Mouse (Mus musculus) liver, embryonic 13.5 days (tissue): ENCODE measurements around the gene Auts2. TPM values are rescaled to one million over a fixed set of nuclear protein-coding genes. Genes with fewer than 3 reads are reported as not detected.

ENCODE experiments used
- ATAC-seq: fragments of 200-750 bp; cut with Nextera tagmentation; 2 replicates; pipeline ENCODE4 v1.8.0; 2017; ENCODE audit warnings: low read depth, mild to moderate bottlenecking, moderate number of reproducible peaks, moderate library complexity
- DNase-seq: peaks from one replicate; pipeline ENCODE4 v3.0.0; 2022
- H3K27ac ChIP-seq: fragments of 300-500 bp; sonication (generic); 2 replicates; pipeline ENCODE4 v1.5.1; 2015; ENCODE audit warnings: moderate library complexity, mild to moderate bottlenecking, inconsistent platforms
- H3K27me3 ChIP-seq: fragments of 300-500 bp; sonication (generic); 2 replicates; pipeline ENCODE4 v1.6.1; 2015; ENCODE audit warnings: mild to moderate bottlenecking, inconsistent platforms
- H3K36me3 ChIP-seq: fragments of 300-500 bp; sonication (generic); 2 replicates; pipeline ENCODE4 v1.6.1; 2015; ENCODE audit warnings: mild to moderate bottlenecking, inconsistent platforms
- H3K4me1 ChIP-seq: fragments of 300-500 bp; sonication (generic); replicated peaks from 2 replicates; pipeline ENCODE4 v1.6.1; 2015; ENCODE audit warnings: inconsistent platforms
- H3K4me2 ChIP-seq: fragments of 300-500 bp; sonication (generic); 2 replicates; pipeline ENCODE4 v1.6.1; 2015; ENCODE audit warnings: inconsistent platforms, mild to moderate bottlenecking, moderate library complexity
- H3K4me3 ChIP-seq: fragments of 300-500 bp; sonication (generic); replicated peaks from 2 replicates; pipeline ENCODE4 v1.5.1; 2015; ENCODE audit warnings: mild to moderate bottlenecking, inconsistent platforms
- H3K9ac ChIP-seq: fragments of 300-500 bp; sonication (generic); 2 replicates; pipeline ENCODE4 v1.6.1; 2015; ENCODE audit warnings: mild to moderate bottlenecking, inconsistent platforms
- H3K9me3 ChIP-seq: fragments of 300-500 bp; sonication (generic); replicated peaks from 2 replicates; pipeline ENCODE4 v1.6.1; 2016; ENCODE audit warnings: inconsistent platforms
- WGBS: fragments of 180-500 bp; shearing (Covaris S2); methylation state at CpG from one replicate; pipeline ENCODE4 v1.1.7; 2015; ENCODE audit not compliant: insufficient replicate concordance; 5-methylcytosine and 5-hydroxymethylcytosine counted together
- polyA plus RNA-seq: library from polyadenylated mRNA; unstranded; fragments of >200 nt; fragmentation: Nextera tagmentation; extraction: Ambion mirVana; gene quantifications from 2 replicates; pipeline ENCODE4 v1.2.1, GENCODE M21; 2015

Gene Auts2
- polyA plus RNA-seq, 1 experiment from 2014 or later: 1.5 TPM

GRCm38 (mm10) chr5:132408892-132409575 lies 134.1 kb downstream of the Auts2 start:
- Histone ChIP-seq H3K9ac (no peak overlapping the region), H3K4me1 (no peaks in the 10 kb centered on the region; the same call in 1 of the 2 replicates), H3K4me3 (no peak overlapping the region), H3K4me2 (no peak overlapping the region), H3K9me3 (no peaks in the 10 kb centered on the region), H3K27ac (no peak overlapping the region), H3K36me3 (no peaks in the 10 kb centered on the region), H3K27me3 (no peaks in the 10 kb centered on the region)
- DNase-seq (no peak), ATAC-seq (no peak)
- WGBS: 59% methylated on average over 2 of the region's 2 CpGs

- peaks cover 12% of the 10 kb centered on the region for H3K4me1 ChIP-seq
- H3K9me3 ChIP-seq: no peaks in the 10 kb centered on the region
- no peaks in the 10 kb centered on the region for H3K36me3 ChIP-seq
- no peak overlapping the region for H3K4me2 ChIP-seq
- no peak overlapping the region for H3K4me3 ChIP-seq
- no peak for DNase-seq
- no peak overlapping the region for H3K27ac ChIP-seq
- WGBS: 75% methylated on average over 10 of the region's 10 CpGs
- H3K27me3 ChIP-seq: no peaks in the 10 kb centered on the region
- ATAC-seq: no peak
- no peak overlapping the region for H3K9ac ChIP-seq
Observed at GRCm38 (mm10) chr5:132400556-132400955, 142.6 kb downstream of the Auts2 start.

GRCm38 (mm10) chr5:132399486-132399885 lies 143.7 kb downstream of the Auts2 start:
- H3K27ac ChIP-seq: no peak overlapping the region
- no peaks in the 10 kb centered on the region for H3K27me3 ChIP-seq
- DNase-seq (no peak), ATAC-seq (no peak)
- 44% methylated on average over 4 of the region's 4 CpGs for WGBS
- no peaks in the 10 kb centered on the region for H3K9me3 ChIP-seq
- H3K4me2 ChIP-seq: no peak overlapping the region
- no peaks in the 10 kb centered on the region for H3K36me3 ChIP-seq
- H3K4me3 ChIP-seq: no peak overlapping the region
- H3K4me1 ChIP-seq: peaks cover 23% of the 10 kb centered on the region
- H3K9ac ChIP-seq: no peak overlapping the region

GRCm38 (mm10) chr5:132395922-132396321 lies 147.2 kb downstream of the Auts2 start:
- no peak for ATAC-seq
- H3K27me3 ChIP-seq: no peaks in the 10 kb centered on the region
- H3K4me1 ChIP-seq: peaks cover 23% of the 10 kb centered on the region
- 23% methylated on average over 3 of the region's 3 CpGs for WGBS
- no peak for DNase-seq
- H3K36me3 ChIP-seq: no peaks in the 10 kb centered on the region
- no peak overlapping the region for H3K4me2 ChIP-seq
- no peak overlapping the region for H3K27ac ChIP-seq
- no peaks in the 10 kb centered on the region for H3K9me3 ChIP-seq
- H3K4me3 ChIP-seq: no peak overlapping the region
- no peak overlapping the region for H3K9ac ChIP-seq

- 12% methylated on average over 6 of the region's 6 CpGs for WGBS
- H3K4me1 ChIP-seq: peaks cover 22% of the 10 kb centered on the region
- H3K4me2 ChIP-seq: no peak overlapping the region
- no peak overlapping the region for H3K27ac ChIP-seq
- DNase-seq (no peak), ATAC-seq (peak; percentile 31; the same call in 1 of the 2 replicates)
- no peaks in the 10 kb centered on the region for H3K27me3 ChIP-seq
- H3K9ac ChIP-seq: no peak overlapping the region
- H3K9me3 ChIP-seq: no peaks in the 10 kb centered on the region
- H3K36me3 ChIP-seq: no peaks in the 10 kb centered on the region
- no peak overlapping the region for H3K4me3 ChIP-seq
Observed at GRCm38 (mm10) chr5:132394800-132395575, 148.2 kb downstream of the Auts2 start.

GRCm38 (mm10) chr5:132391831-132392763 lies 151.0 kb downstream of the Auts2 start:
- no peak for ATAC-seq
- DNase-seq: no peak

DNA sequence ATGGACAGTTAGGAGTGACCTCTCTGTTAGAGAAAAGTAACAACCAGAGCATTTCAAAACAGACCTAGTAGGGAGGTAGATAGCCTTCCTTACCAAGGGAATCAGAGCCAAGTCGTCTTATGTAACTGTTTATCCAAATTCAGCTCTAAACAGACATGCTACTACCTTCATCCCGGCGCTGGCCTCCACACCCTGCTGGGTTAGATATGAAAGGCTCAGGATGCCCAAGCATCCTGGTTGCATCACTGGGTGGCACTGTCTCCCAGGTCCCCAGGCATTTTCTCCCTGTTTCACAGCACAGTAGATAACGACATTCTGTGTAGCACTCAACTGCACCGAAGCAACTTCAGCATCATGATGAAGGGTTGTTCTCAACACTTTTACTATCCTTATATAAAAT lies 154.4 kb downstream of the Auts2 start:
- Histone ChIP-seq H3K27me3 (no peaks in the 10 kb centered on the region), H3K27ac (no peak overlapping the region), H3K36me3 (no peaks in the 10 kb centered on the region), H3K4me2 (no peak overlapping the region), H3K4me1 (no peaks in the 10 kb centered on the region), H3K4me3 (no peak overlapping the region), H3K9ac (no peak overlapping the region), H3K9me3 (no peaks in the 10 kb centered on the region)
- ATAC-seq: no peak
- 64% methylated on average over 5 of the region's 5 CpGs for WGBS
- DNase-seq: no peak

More at GRCm38 (mm10) chr5:132391831-132392763, 151.0 kb downstream of the Auts2 start:
- 55% methylated on average over 14 of the region's 14 CpGs for WGBS
- Histone ChIP-seq H3K4me1 (peaks cover 17% of the 10 kb centered on the region), H3K27me3 (no peaks in the 10 kb centered on the region), H3K36me3 (no peaks in the 10 kb centered on the region), H3K4me2 (no peak overlapping the region), H3K9ac (no peak overlapping the region), H3K9me3 (no peaks in the 10 kb centered on the region), H3K27ac (no peak overlapping the region), H3K4me3 (no peak overlapping the region)

DNA sequence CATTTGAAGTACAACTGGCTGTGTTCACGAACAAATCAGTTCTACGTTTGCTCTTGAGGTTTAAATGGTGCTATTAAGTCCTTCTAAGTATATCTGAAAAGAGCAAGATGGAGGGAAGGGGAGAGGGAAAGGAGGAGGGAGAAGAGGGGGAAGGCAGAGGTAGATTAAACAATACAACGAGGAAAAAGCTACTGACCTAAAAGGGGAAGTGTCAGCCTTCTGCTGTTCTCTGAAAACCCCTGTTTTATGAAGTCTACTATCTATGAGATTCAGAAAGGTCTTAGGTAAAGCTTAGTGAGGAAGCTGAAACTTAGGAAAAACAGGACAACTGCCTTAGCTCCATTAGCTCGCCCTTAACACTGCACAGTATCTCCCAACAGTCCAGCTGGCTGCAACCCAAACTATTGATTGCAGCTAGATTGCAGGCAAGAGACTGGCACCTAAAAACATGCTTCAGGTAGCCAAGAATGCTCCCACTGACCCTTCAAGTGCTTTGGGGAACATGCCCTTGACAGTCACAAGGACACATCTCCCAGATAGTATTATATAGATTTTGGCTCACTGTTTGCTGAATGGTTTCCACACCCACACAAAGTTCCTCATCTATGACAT lies 157.8 kb downstream of the Auts2 start:
- H3K9me3 ChIP-seq: no peaks in the 10 kb centered on the region
- no peak for ATAC-seq

DNA sequence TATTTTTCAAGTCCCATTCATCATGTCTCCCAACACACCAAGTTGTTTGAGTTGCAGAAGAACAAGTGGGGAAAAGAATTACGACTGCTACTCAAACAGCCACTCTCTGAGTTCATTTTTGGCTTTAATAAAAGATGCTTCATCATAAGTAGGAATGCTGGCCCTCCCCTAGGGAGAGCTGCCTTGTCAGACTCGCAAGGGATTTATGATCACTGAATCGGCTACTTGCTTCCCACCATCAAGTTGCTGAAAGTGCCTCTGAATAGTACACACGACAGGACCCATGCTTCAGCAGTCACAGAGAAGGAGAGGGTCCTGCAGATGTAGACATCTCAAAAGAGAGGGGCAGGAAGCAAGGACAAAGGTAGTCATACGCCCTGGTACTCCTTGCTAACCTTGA lies 162.9 kb downstream of the Auts2 start:
- H3K27me3 ChIP-seq: no peaks in the 10 kb centered on the region
- H3K9ac ChIP-seq: no peak overlapping the region
- no peak for DNase-seq
- no peak overlapping the region for H3K27ac ChIP-seq
- no peak overlapping the region for H3K4me3 ChIP-seq
- 59% methylated on average over 5 of the region's 5 CpGs for WGBS
- no peak overlapping the region for H3K4me2 ChIP-seq
- H3K36me3 ChIP-seq: no peaks in the 10 kb centered on the region
- no peaks in the 10 kb centered on the region for H3K9me3 ChIP-seq
- no peaks in the 10 kb centered on the region; the same call in 1 of the 2 replicates for H3K4me1 ChIP-seq
- no peak for ATAC-seq

More for the DNA sequence above, 157.8 kb downstream of the Auts2 start:
- Histone ChIP-seq H3K4me3 (no peak overlapping the region), H3K27me3 (no peaks in the 10 kb centered on the region), H3K9ac (no peak overlapping the region), H3K27ac (no peak overlapping the region), H3K4me1 (no peaks in the 10 kb centered on the region; the same call in 1 of the 2 replicates), H3K36me3 (no peaks in the 10 kb centered on the region), H3K4me2 (no peak overlapping the region)
- no peak for DNase-seq
- 39% methylated on average over 4 of the region's 4 CpGs for WGBS

- Histone ChIP-seq H3K27me3 (no peaks in the 10 kb centered on the region), H3K9ac (no peak overlapping the region), H3K27ac (no peak overlapping the region), H3K36me3 (no peaks in the 10 kb centered on the region), H3K4me3 (no peak overlapping the region), H3K9me3 (no peaks in the 10 kb centered on the region), H3K4me1 (peaks cover under 1% of the 10 kb centered on the region; the same call in 1 of the 2 replicates), H3K4me2 (no peak overlapping the region)
- WGBS: 53% methylated on average over 1 of the region's 1 CpGs
- DNase-seq (no peak), ATAC-seq (no peak)
Observed at GRCm38 (mm10) chr5:132378977-132379376, 164.2 kb downstream of the Auts2 start.

DNA sequence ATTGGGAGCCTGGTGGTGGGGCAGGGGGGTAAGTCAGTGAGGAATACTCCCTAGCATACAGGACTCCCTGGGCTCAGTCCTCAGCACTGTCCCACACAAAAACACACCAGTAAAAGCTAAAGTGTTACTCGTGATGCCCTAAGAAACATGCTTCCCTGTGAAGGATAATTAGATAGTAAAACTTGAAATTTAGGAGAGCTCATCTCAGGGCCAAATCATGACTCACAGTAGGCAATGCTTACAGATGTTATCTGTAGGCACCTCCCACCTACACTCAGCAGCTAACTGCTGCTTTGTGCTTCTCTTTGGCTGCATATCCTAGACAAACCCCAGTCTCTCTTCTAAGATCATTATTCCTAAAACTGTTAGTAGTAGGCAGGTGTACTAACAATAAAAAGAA lies 168.0 kb downstream of the Auts2 start:
- H3K4me3 ChIP-seq: no peak overlapping the region
- WGBS: 44% methylated on average over 1 of the region's 1 CpGs
- DNase-seq: no peak
- H3K4me2 ChIP-seq: no peak overlapping the region
- H3K9me3 ChIP-seq: no peaks in the 10 kb centered on the region
- H3K9ac ChIP-seq: no peak overlapping the region
- ATAC-seq: no peak
- peaks cover 9% of the 10 kb centered on the region for H3K4me1 ChIP-seq
- H3K36me3 ChIP-seq: no peaks in the 10 kb centered on the region
- no peaks in the 10 kb centered on the region for H3K27me3 ChIP-seq
- H3K27ac ChIP-seq: no peak overlapping the region
